In genomic region chr10:120898357-120898756, GRCm38 (mm10) we compare ENCODE assay signal across 8 mouse cellular contexts. TPM values are rescaled to one million over a fixed set of nuclear protein-coding genes. Genes with fewer than 3 reads are reported as not detected.
DNase-seq lines count a peak whose midpoint lies in the region; ATAC-seq and TF ChIP-seq lines count a peak whose summit lies in the region.

No protein-coding gene starts in this region.

- no peak for TF ChIP-seq CTCF in liver, embryonic 14.5 days (IDR thresholded peaks at IDR 0.05; ENCODE audit: low read depth)

- H3K4me3 ChIP-seq in embryonic facial prominence, embryonic 14.5 days (ENCODE audit: low read depth, low read length): peak overlapping the region; percentile 77
- peak overlapping the region; percentile 21 to 52 for H3K4me3 ChIP-seq in liver, embryonic 14.5 days (ENCODE audit: insufficient read depth in 1 of 2, low read depth in 2 of 2, low read length in 2 of 2)
- peak overlapping the region; percentile 71 for H3K4me3 ChIP-seq in stomach, embryonic 14.5 days (ENCODE audit: low read depth, low read length)

- H3K9ac ChIP-seq in embryonic facial prominence, embryonic 14.5 days (ENCODE audit: low read depth, low read length): peak overlapping the region; percentile 82
- H3K9ac ChIP-seq in liver, embryonic 14.5 days (replicated peaks): no peak overlapping the region
- peak overlapping the region; percentile 72 for H3K9ac ChIP-seq in stomach, embryonic 14.5 days (replicated peaks; ENCODE audit: low read depth, low read length)

- no peaks in the 10 kb centered on the region for H3K27me3 ChIP-seq in embryonic facial prominence, embryonic 14.5 days (replicated peaks; ENCODE audit: control insufficient read depth, insufficient read depth, low read length)
- H3K27me3 ChIP-seq in liver, embryonic 14.5 days (ENCODE audit: control insufficient read depth, insufficient read depth, low read length): peaks cover 19% of the 10 kb centered on the region
- H3K27me3 ChIP-seq in stomach, embryonic 14.5 days (ENCODE audit: control insufficient read depth, insufficient read depth, low read length): no peaks in the 10 kb centered on the region

- no peaks in the 10 kb centered on the region for H3K9me3 ChIP-seq in embryonic facial prominence, embryonic 14.5 days (ENCODE audit: control insufficient read depth, low read length)
- no peaks in the 10 kb centered on the region for H3K9me3 ChIP-seq in liver, embryonic 14.5 days (ENCODE audit: control insufficient read depth, low read length)
- no peaks in the 10 kb centered on the region for H3K9me3 ChIP-seq in stomach, embryonic 14.5 days (ENCODE audit: control insufficient read depth, low read depth, low read length)

- under 1% methylated on average over 12 of the region's 49 CpGs for WGBS in embryonic facial prominence, embryonic 14.5 days
- WGBS in liver, embryonic 14.5 days (ENCODE audit: insufficient replicate concordance): under 1% methylated on average over 49 of the region's 49 CpGs
- under 1% methylated on average over 49 of the region's 49 CpGs for WGBS in stomach, embryonic 14.5 days

- H3K4me2 ChIP-seq in embryonic facial prominence, embryonic 14.5 days (ENCODE audit: low read depth, low read length): peak overlapping the region; percentile 90
- peak overlapping the region; percentile 46 for H3K4me2 ChIP-seq in liver, embryonic 14.5 days (ENCODE audit: low read depth)
- peak overlapping the region; percentile 92 for H3K4me2 ChIP-seq in stomach, embryonic 14.5 days (replicated peaks; ENCODE audit: low read depth, low read length)

- no peak for TF ChIP-seq EP300 in liver, embryonic 14.5 days (IDR thresholded peaks at IDR 0.05; ENCODE audit: low read depth)

- H3K27ac ChIP-seq in embryonic facial prominence, embryonic 14.5 days (replicated peaks; ENCODE audit: low read depth, low read length): peak overlapping the region; percentile 65
- no peak overlapping the region for H3K27ac ChIP-seq in liver, embryonic 14.5 days
- H3K27ac ChIP-seq in stomach, embryonic 14.5 days (ENCODE audit: low read length): peak overlapping the region; percentile 84

- H3K36me3 ChIP-seq in embryonic facial prominence, embryonic 14.5 days (ENCODE audit: control insufficient read depth, insufficient read depth, low read length): no peaks in the 10 kb centered on the region
- H3K36me3 ChIP-seq in liver, embryonic 14.5 days (replicated peaks; ENCODE audit: control insufficient read depth, insufficient read depth, low read depth): no peaks in the 10 kb centered on the region
- H3K36me3 ChIP-seq in stomach, embryonic 14.5 days (ENCODE audit: control insufficient read depth, insufficient read depth, low read length): no peaks in the 10 kb centered on the region

- ATAC-seq in embryonic facial prominence, embryonic 14.5 days (ENCODE audit: low read depth): peak; percentile 56; the same call in 1 of the 2 replicates
- ATAC-seq in liver, embryonic 14.5 days (ENCODE audit: insufficient read depth): no peak
- peak; percentile 6; the same call in 1 of the 2 replicates for ATAC-seq in stomach, embryonic 14.5 days (ENCODE audit: insufficient number of reproducible peaks, insufficient read depth, low FRiP score, low read depth)

- H3K4me1 ChIP-seq in embryonic facial prominence, embryonic 14.5 days (ENCODE audit: control insufficient read depth, insufficient read depth, low read length): peaks cover 12% of the 10 kb centered on the region
- peaks cover 0 to 2% of the 10 kb centered on the region in 2 experiments; a peak in 2 of 4 replicates for H3K4me1 ChIP-seq in liver, embryonic 14.5 days (replicated peaks; ENCODE audit: control insufficient read depth in 2 of 2, insufficient read depth in 2 of 2, low read length in 1 of 2)
- H3K4me1 ChIP-seq in stomach, embryonic 14.5 days (ENCODE audit: control insufficient read depth, insufficient read depth, low read length): peaks cover 17% of the 10 kb centered on the region

- DNase-seq in adrenal gland, adult (ENCODE audit: inconsistent age in 2 of 2, low spot score in 1 of 2): peak; percentile 53 to 80
- DNase-seq in adrenal gland, postnatal 4 days (ENCODE audit: low spot score in 2 of 2): no peak
- peak; percentile 15 to 31 for DNase-seq in B cell, adult 2 months
- DNase-seq in embryonic facial prominence, embryonic 14.5 days (ENCODE audit: low spot score): no peak
- peak; percentile 53 for DNase-seq in heart, postnatal 4 days
- DNase-seq in liver, embryonic 14.5 days (ENCODE audit: low read depth in 3 of 3, low spot score in 3 of 3): no peak
- no peak for DNase-seq in right cerebral cortex, postnatal 10 days (ENCODE audit: low spot score in 2 of 2)

RNA-seq across cellular contexts. Expression of gene Msrb3, which starts 0.5 kb away (rescaled TPM):
- 10 to 100 TPM; 50.9 to 55.5 TPM for total RNA-seq in adrenal gland, postnatal 4 days (2021)
- polyA plus RNA-seq in embryonic facial prominence, embryonic 14.5 days (2014; fragmentation: Nextera tagmentation; extraction: Ambion mirVana): 10.1 and 13.6 TPM in 2 replicates
- total RNA-seq in heart, postnatal 4 days (2021): 100 to 1,000 TPM; 154 to 177 TPM
- polyA plus RNA-seq in liver, embryonic 14.5 days (2012; rRNA removed): 0.98 and 1.5 TPM in 2 replicates
- polyA plus RNA-seq in liver, embryonic 14.5 days (2014; fragmentation: Nextera tagmentation; extraction: Ambion mirVana): 0.40 and 0.60 TPM in 2 replicates
- 30.9 and 33.3 TPM in 2 replicates for polyA plus RNA-seq in stomach, embryonic 14.5 days (2014; fragmentation: Nextera tagmentation; extraction: Ambion mirVana)

Comparison
In these comparisons a context has a peak if more than half of its experiments do, and no peak if none do; other contexts are left out.
1. DNase-seq: peak in adrenal gland, adult (2 of 2), B cell, adult 2 months (2 of 2) and heart, postnatal 4 days (single experiment); none in adrenal gland, postnatal 4 days (0 of 2), embryonic facial prominence, embryonic 14.5 days (single experiment), liver, embryonic 14.5 days (0 of 3) and right cerebral cortex, postnatal 10 days (0 of 2).
2. Peak in every context shown above with its lines, with median percentiles within 50 percentile points of each other: H3K4me2 ChIP-seq and H3K4me3 ChIP-seq.